Mouse (Mus musculus): ENCODE results near the gene Sox13. TPM values are rescaled to one million over a fixed set of nuclear protein-coding genes. Genes with fewer than 3 reads are reported as not detected.
"Not testable (repeated sequence)": the region's sequence is repeated elsewhere in the genome, so short reads cannot be mapped to it uniquely, and the experiment has no call there.

The Sox13 gene
- total and polyA plus RNA-seq, 3 experiments, result 0.11 to 0.38 (median 0.27) TPM

DNA sequence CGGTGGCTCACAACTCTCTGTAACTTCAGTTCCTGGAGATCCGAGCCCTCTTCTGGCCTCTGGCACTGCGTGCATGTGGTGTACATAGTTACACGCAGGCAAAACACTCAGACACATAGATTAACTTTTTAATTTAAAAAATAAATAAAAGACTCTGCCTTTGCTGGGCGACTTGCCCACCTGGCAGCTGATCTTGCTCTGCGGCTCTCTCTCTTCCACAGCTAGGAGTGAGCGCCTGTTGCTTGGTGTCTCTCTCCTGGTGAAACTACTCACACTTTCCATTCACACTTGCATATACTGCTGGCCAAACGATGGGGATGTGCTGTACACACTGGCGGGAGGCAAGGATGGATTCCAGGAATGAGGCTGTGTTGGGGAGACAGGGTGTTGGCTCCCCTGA, 77.6 kb downstream of the Sox13 start:
- DNase-seq (ENCODE audit: low spot score), result no peak
- Histone ChIP-seq H3K4me1 (ENCODE audit: insufficient read depth, low read depth, low read length) (no peaks in the 10 kb centered on the region), H3K36me3 (replicated peaks) (no peaks in the 10 kb centered on the region), H3K4me3 (ENCODE audit: low read depth, low read length) (no peak overlapping the region), H3K27me3 (ENCODE audit: insufficient read depth, low read length) (peaks cover 7% of the 10 kb centered on the region; the same call in 1 of the 2 replicates), H3K9me3 (replicated peaks) (no peaks in the 10 kb centered on the region)
- ATAC-seq (ENCODE audit: extremely low read depth, insufficient number of reproducible peaks, low FRiP score, poor library complexity, severe bottlenecking), result no peak
- TF ChIP-seq CTCF (IDR thresholded peaks at IDR 0.05; ENCODE audit: low read depth, low read length) (no peak), TAL1 (conservative IDR thresholded peaks at IDR 0.05; ENCODE audit: low read depth, low read length) (no peak), POLR2AphosphoS5 (IDR thresholded peaks at IDR 0.05; ENCODE audit: insufficient replicate concordance, low read depth, low read length) (no peak), GATA2 (IDR thresholded peaks at IDR 0.05; ENCODE audit: borderline replicate concordance, low read depth, low read length) (no peak), GATA1 (IDR thresholded peaks at IDR 0.05; ENCODE audit: borderline replicate concordance, low read length) (no peak)

- H3K27me3 ChIP-seq (ENCODE audit: insufficient read depth, low read length), result 0 out of 2 replicates have a peak, but pooled peaks cover 4% of the 10 kb centered on the region
- no peaks in the 10 kb centered on the region for H3K36me3 ChIP-seq (replicated peaks)
- H3K4me3 ChIP-seq (ENCODE audit: low read depth, low read length), result no peak overlapping the region
- H3K4me1 ChIP-seq (ENCODE audit: insufficient read depth, low read depth, low read length), result no peaks in the 10 kb centered on the region
- DNase-seq (ENCODE audit: low spot score) (no peak), ATAC-seq (ENCODE audit: extremely low read depth, insufficient number of reproducible peaks, low FRiP score, poor library complexity, severe bottlenecking) (no peak)
- H3K9me3 ChIP-seq (replicated peaks), result no peaks in the 10 kb centered on the region
- TF ChIP-seq GATA2 (IDR thresholded peaks at IDR 0.05; ENCODE audit: borderline replicate concordance, low read depth, low read length) (no peak), CTCF (IDR thresholded peaks at IDR 0.05; ENCODE audit: low read depth, low read length) (no peak), GATA1 (IDR thresholded peaks at IDR 0.05; ENCODE audit: borderline replicate concordance, low read length) (no peak), POLR2AphosphoS5 (IDR thresholded peaks at IDR 0.05; ENCODE audit: insufficient replicate concordance, low read depth, low read length) (no peak), TAL1 (conservative IDR thresholded peaks at IDR 0.05; ENCODE audit: low read depth, low read length) (no peak)
These were observed 79.8 kb downstream of the Sox13 start for GRCm38 (mm10) chr1:133344357-133344756.

- H3K36me3 ChIP-seq (replicated peaks); DNase-seq (ENCODE audit: low spot score): not testable (repeated sequence)
These were observed 83.8 kb downstream of the Sox13 start for GRCm38 (mm10) chr1:133340403-133340802.

GRCm38 (mm10) chr1:133333937-133334336, 90.2 kb downstream of the Sox13 start:
- TF ChIP-seq GATA2 (IDR thresholded peaks at IDR 0.05; ENCODE audit: borderline replicate concordance, low read depth, low read length) (no peak), CTCF (IDR thresholded peaks at IDR 0.05; ENCODE audit: low read depth, low read length) (no peak), TAL1 (conservative IDR thresholded peaks at IDR 0.05; ENCODE audit: low read depth, low read length) (no peak), GATA1 (IDR thresholded peaks at IDR 0.05; ENCODE audit: borderline replicate concordance, low read length) (no peak), POLR2AphosphoS5 (IDR thresholded peaks at IDR 0.05; ENCODE audit: insufficient replicate concordance, low read depth, low read length) (no peak)
- ATAC-seq (ENCODE audit: extremely low read depth, insufficient number of reproducible peaks, low FRiP score, poor library complexity, severe bottlenecking) (no peak), DNase-seq (ENCODE audit: low spot score) (no peak)
- H3K4me3 ChIP-seq (ENCODE audit: low read depth, low read length), result no peak overlapping the region
- no peaks in the 10 kb centered on the region for H3K9me3 ChIP-seq (replicated peaks)
- peaks cover 8% of the 10 kb centered on the region for H3K27me3 ChIP-seq (ENCODE audit: insufficient read depth, low read length)
- H3K4me1 ChIP-seq (ENCODE audit: insufficient read depth, low read depth, low read length), result no peaks in the 10 kb centered on the region
- H3K36me3 ChIP-seq (replicated peaks), result no peaks in the 10 kb centered on the region

More at GRCm38 (mm10) chr1:133340403-133340802, 83.8 kb downstream of the Sox13 start:
- not testable (repeated sequence) for ATAC-seq (ENCODE audit: extremely low read depth, insufficient number of reproducible peaks, low FRiP score, poor library complexity, severe bottlenecking); H3K4me3 ChIP-seq (ENCODE audit: low read depth, low read length); H3K9me3 ChIP-seq (replicated peaks); H3K27me3 ChIP-seq (ENCODE audit: insufficient read depth, low read length); H3K4me1 ChIP-seq (ENCODE audit: insufficient read depth, low read depth, low read length)

- Histone ChIP-seq H3K9me3 (replicated peaks) (no peaks in the 10 kb centered on the region), H3K4me3 (ENCODE audit: low read depth, low read length) (no peak overlapping the region), H3K27me3 (ENCODE audit: insufficient read depth, low read length) (peaks cover 8% of the 10 kb centered on the region), H3K4me1 (ENCODE audit: insufficient read depth, low read depth, low read length) (no peaks in the 10 kb centered on the region), H3K36me3 (replicated peaks) (no peaks in the 10 kb centered on the region)
- ATAC-seq (ENCODE audit: extremely low read depth, insufficient number of reproducible peaks, low FRiP score, poor library complexity, severe bottlenecking) (no peak), DNase-seq (ENCODE audit: low spot score) (no peak)
- TF ChIP-seq GATA2 (IDR thresholded peaks at IDR 0.05; ENCODE audit: borderline replicate concordance, low read depth, low read length), result no peak
- TF ChIP-seq GATA1 (IDR thresholded peaks at IDR 0.05; ENCODE audit: borderline replicate concordance, low read length), result no peak
- TF ChIP-seq TAL1 (conservative IDR thresholded peaks at IDR 0.05; ENCODE audit: low read depth, low read length), result no peak
- TF ChIP-seq CTCF (IDR thresholded peaks at IDR 0.05; ENCODE audit: low read depth, low read length), result no peak
- TF ChIP-seq POLR2AphosphoS5 (IDR thresholded peaks at IDR 0.05; ENCODE audit: insufficient replicate concordance, low read depth, low read length), result no peak
These were observed 91.3 kb downstream of the Sox13 start for GRCm38 (mm10) chr1:133332656-133333430.

Other genes starting within 250 kb of the Sox13 start
- gene Golt1a, start 114.6 kb downstream of the Sox13 start, total RNA-seq (2014; fragmentation: Nextera tagmentation), result not detected in 2 replicates
- not detected in 2 replicates for gene Golt1a, start 114.6 kb downstream of the Sox13 start, total RNA-seq (2017)
- gene Golt1a, start 114.6 kb downstream of the Sox13 start, polyA plus RNA-seq (2012), result not detected in 2 replicates
- not detected in 2 replicates for gene Kiss1, start 102.5 kb downstream of the Sox13 start, total RNA-seq (2014; fragmentation: Nextera tagmentation)
- not detected in 2 replicates for gene Kiss1, start 102.5 kb downstream of the Sox13 start, total RNA-seq (2017)
- not detected in 2 replicates for gene Kiss1, start 102.5 kb downstream of the Sox13 start, polyA plus RNA-seq (2012)
- not detected in 2 replicates for gene Ren1, start 73.9 kb downstream of the Sox13 start, total RNA-seq (2014; fragmentation: Nextera tagmentation)
- not detected in 2 replicates for gene Ren1, start 73.9 kb downstream of the Sox13 start, total RNA-seq (2017)
- gene Ren1, start 73.9 kb downstream of the Sox13 start, polyA plus RNA-seq (2012), result not detected in 2 replicates
- not detected in 2 replicates for gene Etnk2, start 60.8 kb downstream of the Sox13 start, total RNA-seq (2014; fragmentation: Nextera tagmentation)
- 0.05 and 0.06 TPM in 2 replicates for gene Etnk2, start 60.8 kb downstream of the Sox13 start, total RNA-seq (2017)
- gene Etnk2, start 60.8 kb downstream of the Sox13 start, polyA plus RNA-seq (2012), result not detected in 2 replicates
- 170 and 200 TPM in 2 replicates for gene Snrpe, start 185.9 kb upstream of the Sox13 start, total RNA-seq (2014; fragmentation: Nextera tagmentation)
- 1,043 and 1,097 TPM in 2 replicates for gene Snrpe, start 185.9 kb upstream of the Sox13 start, total RNA-seq (2017)
- gene Snrpe, start 185.9 kb upstream of the Sox13 start, polyA plus RNA-seq (2012), result 25.3 and 33.5 TPM in 2 replicates
- 31.5 and 42.4 TPM in 2 replicates for gene Zbed6, start 236.5 kb upstream of the Sox13 start, total RNA-seq (2014; fragmentation: Nextera tagmentation)
- gene Zbed6, start 236.5 kb upstream of the Sox13 start, total RNA-seq (2017), result 22.2 and 26.1 TPM in 2 replicates
- gene Zbed6, start 236.5 kb upstream of the Sox13 start, polyA plus RNA-seq (2012), result not detected in 2 replicates
- 62.2 and 74.9 TPM in 2 replicates for gene Gm38394, start 236.9 kb upstream of the Sox13 start, total RNA-seq (2014; fragmentation: Nextera tagmentation)
- 16.6 and 22.2 TPM in 2 replicates for gene Gm38394, start 236.9 kb upstream of the Sox13 start, total RNA-seq (2017)
- gene Gm38394, start 236.9 kb upstream of the Sox13 start, polyA plus RNA-seq (2012), result 6.8 and 7.9 TPM in 2 replicates

Measured in G1E (cell line).